Mouse (Mus musculus) lung, postnatal 25 days (tissue): ENCODE measurements around the gene Rraga.

Source experiments
- DNase-seq: peaks from one replicate; pipeline ENCODE4 v3.0.0; 2022; ENCODE audit warnings: low spot score

The Rraga gene

GRCm38 (mm10) chr4:86575283-86575983 is at the start of gene Rraga:
Rraga (plus strand) TSS chr4:86575668.
- DNase-seq: peak; percentile 97

GRCm38 (mm10) chr4:86527162-86528136 is 48.0 kb upstream of the Rraga start:
- no peak for DNase-seq

GRCm38 (mm10) chr4:86529161-86529560 is 46.3 kb upstream of the Rraga start:
- no peak for DNase-seq

GRCm38 (mm10) chr4:86533406-86534090 is 41.9 kb upstream of the Rraga start:
- no peak for DNase-seq

- no peak for DNase-seq
These were observed 41.4 kb upstream of the Rraga start for GRCm38 (mm10) chr4:86534091-86534481.

GRCm38 (mm10) chr4:86537972-86538371 is 37.5 kb upstream of the Rraga start:
- peak; percentile 28 for DNase-seq

- DNase-seq: no peak
These were observed 36.5 kb upstream of the Rraga start for GRCm38 (mm10) chr4:86538936-86539335.

GRCm38 (mm10) chr4:86541573-86541972 is 33.9 kb upstream of the Rraga start:
- DNase-seq: no peak

- DNase-seq: no peak
These were observed 31.5 kb upstream of the Rraga start for GRCm38 (mm10) chr4:86543999-86544398.

- DNase-seq: no peak
These were observed 29.9 kb upstream of the Rraga start for GRCm38 (mm10) chr4:86545615-86546014.

- peak; percentile 8 for DNase-seq
These were observed 27.1 kb upstream of the Rraga start for GRCm38 (mm10) chr4:86548332-86548731.

GRCm38 (mm10) chr4:86555035-86555707 is 20.3 kb upstream of the Rraga start:
- peak; percentile 18 for DNase-seq

GRCm38 (mm10) chr4:86557371-86557770 is 18.1 kb upstream of the Rraga start:
- no peak for DNase-seq

GRCm38 (mm10) chr4:86558228-86558627 is 17.2 kb upstream of the Rraga start, which contains the start of gene Saxo1:
Saxo1 (minus strand) TSS chr4:86558328.
- no peak for DNase-seq

GRCm38 (mm10) chr4:86559006-86559405 is 16.5 kb upstream of the Rraga start:
- no peak for DNase-seq

- no peak for DNase-seq
These were observed 14.4 kb upstream of the Rraga start for GRCm38 (mm10) chr4:86561061-86561460.

GRCm38 (mm10) chr4:86574939-86575282 is 557 bp upstream of the Rraga start:
- DNase-seq: no peak

GRCm38 (mm10) chr4:86576120-86576541 is 663 bp downstream of the Rraga start:
- DNase-seq: no peak

- DNase-seq: no peak
These were observed 1.3 kb downstream of the Rraga start for GRCm38 (mm10) chr4:86576630-86577225.

GRCm38 (mm10) chr4:86580056-86580455 is 4.6 kb downstream of the Rraga start:
- DNase-seq: peak; percentile 17

- no peak for DNase-seq
These were observed 5.1 kb downstream of the Rraga start for GRCm38 (mm10) chr4:86580591-86580990.
